Mouse (Mus musculus) adrenal gland, postnatal 4 days (tissue): ENCODE results near the gene Ostf1. TPM values are rescaled to one million over a fixed set of nuclear protein-coding genes. Genes with fewer than 3 reads are reported as not detected.
A peak's percentile ranks its signal among the peaks of the same experiment; 100 is the strongest.

Experiments
- DNase-seq, 2 experiments: peaks; one replicate each; pipeline ENCODE4 v3.0.0; 2021 to 2022; ENCODE audit warnings: low spot score in 2 of 2, mixed read lengths in 2 of 2
- total RNA-seq, 2 experiments: library from RNA; stranded (reverse); gene quantifications; 2 replicates each; pipeline ENCODE4 v1.2.3; 2021

Gene Ostf1
- total RNA-seq, 2 experiments from 2014 or later = 76.7 to 76.9 TPM

DNA sequence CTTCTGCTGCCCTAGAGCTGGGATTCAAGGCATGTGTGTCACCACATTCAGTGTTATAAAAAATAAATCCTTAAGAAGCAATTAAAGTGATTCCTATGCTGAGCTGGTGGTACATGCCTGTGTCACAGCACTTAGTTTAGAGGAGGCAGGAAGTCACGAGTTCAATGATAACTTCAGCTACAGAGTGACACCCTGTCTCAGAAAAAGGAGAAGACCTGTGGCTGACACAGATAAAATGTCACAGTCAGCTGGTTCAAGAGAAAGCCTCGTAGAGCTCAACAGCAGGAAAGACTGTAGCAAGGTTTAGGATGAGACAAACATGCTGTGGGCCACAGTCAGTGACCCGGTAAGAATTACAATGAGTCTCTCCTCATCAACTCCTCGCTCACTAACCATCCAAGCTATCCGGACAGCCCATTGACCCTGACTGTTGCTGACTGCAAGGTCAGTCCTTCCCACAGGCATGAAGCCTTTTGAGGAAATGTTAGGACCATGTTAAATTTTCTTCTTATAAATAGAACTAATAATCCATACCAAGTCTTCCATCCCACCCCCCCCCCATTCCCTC is 15.3 kb upstream of the Ostf1 start:
- no peak for DNase-seq

DNA sequence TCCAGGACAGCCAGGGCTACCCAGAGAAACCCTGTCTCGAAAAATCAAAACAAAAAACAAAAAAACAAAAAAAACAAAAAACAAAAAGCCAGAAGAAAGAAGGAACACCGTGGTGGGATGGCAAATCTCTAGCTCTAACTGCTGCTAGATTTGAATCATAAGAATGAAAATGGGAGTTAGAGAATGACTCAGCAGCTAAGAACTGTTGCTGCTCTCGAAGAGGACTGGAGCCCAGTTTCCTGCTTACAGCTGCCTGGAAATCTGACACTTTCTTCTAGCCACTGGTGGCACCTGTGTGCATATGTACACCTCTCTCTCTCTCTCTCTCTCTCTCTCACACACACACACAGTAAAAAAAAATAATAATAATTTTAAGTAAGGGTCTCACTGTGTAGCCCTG is 14.8 kb upstream of the Ostf1 start:
- no peak for DNase-seq

DNA sequence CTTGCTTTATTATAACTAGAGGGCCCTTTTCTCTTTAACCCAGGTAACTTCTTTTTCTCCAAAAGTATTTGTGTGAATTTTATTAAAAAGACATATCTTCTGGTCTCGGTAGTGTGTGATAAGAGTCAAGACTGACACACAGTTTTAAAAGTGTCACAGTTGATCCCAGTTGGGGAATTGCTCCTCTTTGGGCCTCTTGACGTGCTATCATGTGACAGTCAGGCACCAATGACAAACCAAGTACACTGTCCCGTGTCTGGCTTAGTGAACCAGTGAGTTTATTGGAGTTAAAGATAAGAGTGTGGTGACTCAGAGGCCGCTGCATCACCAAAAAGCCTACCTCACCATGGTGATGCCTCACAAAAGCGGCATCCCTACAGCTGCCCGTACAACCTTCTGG is 12.5 kb upstream of the Ostf1 start:
- DNase-seq = no peak

DNA sequence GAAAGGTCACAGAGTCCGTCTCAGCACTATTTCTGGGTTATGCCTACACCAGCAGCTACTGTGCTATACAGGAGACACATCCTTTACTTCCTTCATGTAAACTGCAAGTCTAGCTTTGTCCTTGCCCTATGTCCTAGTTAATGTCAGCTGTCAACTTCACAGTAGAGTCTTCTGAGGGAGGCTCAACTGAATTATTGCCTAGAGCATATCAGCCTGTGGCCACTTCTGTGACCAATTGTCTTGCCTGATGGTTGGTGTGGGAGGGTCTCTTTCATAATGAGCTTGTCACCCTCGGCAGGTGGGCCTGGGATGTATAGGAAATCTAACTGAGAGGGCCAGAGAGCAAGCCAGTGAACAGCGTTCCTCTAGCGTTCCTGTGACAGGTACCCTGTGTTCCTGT is 11.8 kb upstream of the Ostf1 start:
- DNase-seq = no peak

DNA sequence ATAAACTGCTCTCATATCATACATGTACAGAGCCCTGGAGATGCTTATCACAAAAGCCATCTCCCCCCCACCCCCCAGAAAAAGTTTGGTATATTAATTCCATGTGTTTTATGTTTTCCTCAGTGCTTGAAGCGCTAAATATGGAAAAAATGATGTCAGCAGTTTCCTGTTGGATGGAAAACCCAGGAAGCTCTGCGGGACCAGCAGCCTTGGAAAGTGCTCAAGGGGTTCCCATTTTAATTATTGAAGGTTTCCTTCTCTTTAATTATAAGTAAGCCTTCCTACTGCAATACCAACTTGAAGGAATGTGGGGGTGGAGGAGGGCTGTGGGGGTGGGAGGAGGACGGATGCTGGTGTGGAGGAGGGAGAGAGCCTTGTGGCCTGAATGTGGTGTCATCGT is 9.4 kb upstream of the Ostf1 start:
- no peak for DNase-seq

DNA sequence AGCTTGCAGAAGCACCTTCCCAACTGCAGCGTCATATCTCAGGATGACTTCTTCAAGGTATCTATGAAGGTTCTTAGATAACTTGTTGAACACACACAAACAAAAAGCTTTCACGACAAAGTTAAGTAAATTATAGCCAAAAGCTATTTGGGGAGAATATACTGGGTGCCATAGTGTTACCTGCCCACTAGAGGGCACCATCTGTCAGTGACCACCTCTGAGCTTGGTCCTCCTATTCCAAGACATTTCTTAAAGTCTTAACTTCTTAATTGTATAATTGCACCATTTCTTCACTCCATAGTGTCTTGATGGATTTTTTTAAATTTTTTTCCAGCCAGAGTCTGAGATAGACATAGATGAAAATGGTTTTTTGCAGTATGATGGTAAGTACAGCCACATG is 7.9 kb upstream of the Ostf1 start:
- DNase-seq = no peak

DNA sequence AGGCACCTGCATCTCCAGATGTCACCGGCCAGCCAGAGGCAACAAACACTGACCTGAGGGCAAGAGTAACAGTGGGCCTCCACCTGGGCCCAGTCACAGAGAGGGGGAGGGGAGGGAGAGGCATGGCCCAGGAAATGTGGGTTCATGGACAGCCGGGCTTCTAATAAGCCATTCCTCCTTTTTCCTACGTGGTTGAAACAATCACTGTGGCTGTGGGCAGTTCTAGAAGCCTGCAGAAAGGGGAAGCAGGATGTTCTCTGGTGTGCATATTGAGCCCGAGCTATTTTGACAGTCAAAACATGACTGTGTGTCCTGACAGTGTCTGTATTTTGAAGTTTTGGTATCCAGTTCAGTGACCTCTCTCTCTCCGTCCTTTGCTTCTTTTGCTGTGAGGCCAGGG is 7.3 kb upstream of the Ostf1 start:
- no peak for DNase-seq

DNA sequence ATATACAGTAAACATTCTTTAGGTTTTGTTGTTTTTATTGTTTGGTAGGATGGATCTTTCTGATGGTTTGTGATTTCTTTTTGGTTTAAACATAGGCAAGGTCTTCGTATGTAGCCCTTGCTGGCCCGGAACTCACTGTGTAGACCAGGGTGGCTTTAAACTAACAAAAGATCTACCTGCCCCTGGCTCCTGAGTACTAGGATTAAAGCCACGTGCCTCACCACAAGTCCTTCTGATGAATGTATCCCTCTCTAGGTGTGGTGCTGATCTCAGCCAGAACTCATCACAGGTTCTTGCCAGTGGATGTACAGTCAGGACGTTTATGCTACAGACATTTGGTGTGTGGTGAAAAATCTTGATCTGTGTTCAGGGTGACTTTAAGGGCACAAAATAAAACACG is 6.3 kb upstream of the Ostf1 start:
- no peak for DNase-seq

DNA sequence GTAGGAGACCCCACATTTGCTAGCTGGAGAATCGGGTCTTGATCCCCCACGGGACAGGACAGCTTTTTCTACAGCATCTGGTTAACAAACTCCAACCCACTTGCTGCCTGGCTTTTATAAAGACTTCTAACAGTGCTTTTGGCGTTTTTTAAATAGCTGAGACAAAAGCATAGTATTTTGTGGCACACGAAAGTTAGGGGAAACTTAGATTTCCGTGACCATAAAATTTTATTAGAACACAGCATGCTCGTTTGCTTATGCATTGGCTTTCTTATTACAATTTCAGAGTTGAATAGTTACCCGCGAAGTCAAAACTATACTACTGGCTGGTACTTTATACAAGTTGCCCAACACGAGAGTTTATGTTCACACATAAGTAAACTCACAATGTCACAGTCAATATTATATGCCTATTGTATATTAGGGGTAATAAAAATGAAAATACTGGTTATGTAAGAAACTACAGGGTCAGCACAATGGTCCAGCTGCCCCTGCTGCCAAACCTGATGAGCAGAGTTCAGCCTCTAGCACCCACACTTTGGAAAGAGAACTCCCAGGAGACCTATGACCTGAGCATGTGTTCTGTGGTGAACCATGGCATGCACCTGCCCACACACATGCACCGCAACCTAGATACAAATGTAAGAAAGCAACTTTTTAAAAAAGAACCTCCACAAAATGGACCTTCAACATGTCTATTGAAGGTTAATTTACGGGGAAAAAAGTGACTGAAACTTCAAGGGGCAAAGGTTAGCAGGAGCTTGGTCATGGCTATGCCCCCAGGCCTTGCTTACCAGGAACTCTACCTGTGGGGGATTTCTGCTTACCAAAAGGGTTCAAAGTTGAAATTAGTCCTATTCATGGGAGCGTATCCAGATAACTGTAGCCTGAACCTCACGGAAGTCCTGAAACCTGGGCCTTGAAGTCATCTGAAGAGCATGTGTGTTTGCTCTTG is 885 bp upstream of the Ostf1 start:
- DNase-seq = no peak

DNA sequence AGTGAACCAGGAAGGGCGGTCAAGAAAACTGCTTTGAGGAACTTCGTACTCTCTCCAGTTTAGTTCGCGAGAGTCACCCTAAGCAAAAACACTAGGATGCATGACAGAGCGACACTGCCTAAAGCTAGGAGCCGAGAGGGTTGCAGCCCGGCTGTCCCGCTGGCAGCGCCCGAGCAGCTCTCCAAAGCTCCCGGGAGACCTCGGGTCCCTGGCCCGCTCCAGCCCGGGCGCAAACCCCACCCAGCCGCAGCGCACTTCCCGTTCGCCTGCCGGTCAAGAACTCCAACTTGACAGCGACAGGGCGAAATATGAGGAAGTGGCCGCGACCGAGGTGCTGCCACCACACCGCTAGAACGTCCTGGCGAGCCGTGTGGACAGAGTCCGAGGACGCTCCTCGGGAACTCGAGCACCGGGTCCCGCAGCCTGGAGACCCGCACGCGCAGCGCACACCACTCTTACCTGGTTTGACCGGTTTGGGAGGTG is 421 bp downstream of the Ostf1 start:
- peak; percentile 43 for DNase-seq

DNA sequence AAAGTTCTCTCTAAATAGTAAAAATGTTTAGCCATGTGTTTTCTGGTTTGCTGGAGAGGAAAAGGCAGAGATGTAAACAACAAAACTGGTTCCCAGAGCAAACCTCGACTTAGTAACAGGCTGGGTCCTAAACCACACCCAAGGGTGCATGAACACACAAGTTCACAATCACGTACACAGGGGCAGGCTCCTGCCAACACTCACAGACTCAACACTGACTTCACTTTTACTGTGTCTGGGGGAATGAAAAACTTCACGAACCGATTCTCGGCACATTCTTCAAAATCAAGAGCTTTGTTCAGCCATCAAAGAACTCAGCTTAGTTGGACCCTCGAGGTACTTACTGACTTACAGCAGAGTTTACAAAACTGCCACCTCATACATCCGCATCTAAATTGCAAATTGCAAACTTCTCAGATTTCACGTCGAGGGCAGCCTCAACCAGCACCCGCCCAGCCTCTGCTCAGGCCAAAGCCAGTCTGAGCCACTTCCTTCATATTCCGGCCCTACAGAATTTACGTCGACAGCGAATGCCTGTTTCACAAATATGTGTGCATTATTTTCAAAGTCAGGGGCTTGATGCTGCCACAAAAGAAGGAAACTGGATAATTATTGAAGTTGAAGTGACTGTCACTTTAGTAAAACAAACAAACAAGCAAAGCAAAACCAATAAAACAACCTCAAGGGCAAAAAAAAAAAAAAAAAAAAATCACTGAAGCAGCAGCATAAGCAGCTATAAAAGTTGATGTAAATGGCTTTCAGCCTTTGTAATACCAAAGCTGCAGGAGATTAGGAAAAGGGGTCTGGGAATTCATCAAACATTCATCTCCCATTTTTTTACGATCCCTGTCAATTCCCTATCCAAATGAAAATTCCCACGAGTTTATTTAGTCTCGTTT is 1.2 kb downstream of the Ostf1 start:
- DNase-seq = no peak

DNA sequence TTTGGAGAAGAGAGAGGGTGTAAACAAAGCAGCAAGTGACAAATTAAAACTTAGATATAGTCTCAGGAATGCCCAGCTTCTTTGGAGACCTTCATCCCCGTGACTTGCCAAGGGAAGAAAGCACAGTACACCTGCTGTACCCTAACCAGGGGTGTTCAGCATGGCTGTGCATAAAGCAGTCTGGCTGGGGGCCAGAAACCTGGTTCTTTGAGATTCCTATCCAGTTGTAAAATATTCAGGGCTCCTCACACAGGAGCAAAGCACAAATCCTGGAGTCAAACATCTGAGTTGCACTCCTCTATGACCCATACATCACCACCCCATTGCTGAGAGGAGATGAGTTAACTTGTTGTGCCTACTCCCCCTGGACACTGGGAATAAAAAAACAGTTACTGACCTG is 2.0 kb downstream of the Ostf1 start:
- DNase-seq = no peak

DNA sequence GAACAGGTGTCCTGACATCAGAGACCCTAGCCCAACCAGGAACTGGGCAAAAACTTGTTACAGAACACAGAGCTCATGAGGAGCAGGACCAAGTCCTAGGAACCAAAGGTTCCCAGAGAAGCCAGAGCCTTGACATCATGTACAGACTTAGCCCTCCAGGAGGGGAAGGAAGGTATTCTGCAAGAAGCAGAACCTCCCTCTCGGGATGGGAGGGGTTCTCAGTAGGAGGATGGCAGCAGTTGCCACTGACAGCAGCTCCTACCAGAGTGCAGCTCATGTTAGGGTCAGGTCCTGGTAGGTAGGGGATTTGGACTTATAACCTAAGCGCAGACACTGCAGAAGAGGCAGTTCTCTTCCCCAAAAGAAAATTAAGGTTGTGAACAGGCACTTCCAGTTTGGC is 7.7 kb downstream of the Ostf1 start:
- DNase-seq = no peak

DNA sequence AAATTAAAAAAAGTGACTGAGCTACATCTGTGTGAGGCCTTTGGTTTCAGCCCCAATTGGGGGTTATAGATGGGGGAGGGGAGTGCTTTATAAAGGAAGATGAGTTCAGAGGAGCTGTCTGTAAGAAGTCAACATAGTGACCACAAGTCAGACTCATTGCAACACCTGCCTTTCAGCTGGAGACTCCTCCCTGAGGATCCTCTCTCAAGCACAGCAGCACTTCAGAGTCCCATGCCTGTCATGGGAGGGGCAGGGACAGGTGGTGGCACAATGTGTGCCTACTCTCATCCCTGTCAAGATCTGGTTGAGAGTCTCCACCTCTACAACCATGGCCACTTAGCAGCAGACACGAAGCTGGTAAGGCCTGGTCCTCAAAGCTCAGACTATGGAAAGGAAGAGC is 11.9 kb downstream of the Ostf1 start:
- DNase-seq = no peak

DNA sequence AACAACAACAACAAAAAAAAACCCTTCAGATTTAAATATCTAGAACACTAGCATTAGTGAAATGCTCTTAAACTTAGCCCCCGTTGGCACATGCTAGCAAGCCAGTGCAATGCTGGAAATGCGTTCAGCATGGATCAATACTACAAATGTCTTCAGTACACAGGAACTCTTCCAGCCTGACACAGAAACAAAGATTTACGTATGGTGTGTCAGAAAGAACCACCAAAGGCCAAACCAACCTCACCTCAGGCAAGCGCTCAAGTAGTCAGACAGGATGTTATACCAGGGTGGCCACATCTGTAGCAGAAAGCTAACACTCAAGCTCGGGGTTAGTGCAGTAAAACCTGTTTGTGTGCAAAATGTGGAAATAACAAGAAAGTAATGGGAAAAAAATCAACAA is 12.6 kb downstream of the Ostf1 start:
- no peak for DNase-seq

DNA sequence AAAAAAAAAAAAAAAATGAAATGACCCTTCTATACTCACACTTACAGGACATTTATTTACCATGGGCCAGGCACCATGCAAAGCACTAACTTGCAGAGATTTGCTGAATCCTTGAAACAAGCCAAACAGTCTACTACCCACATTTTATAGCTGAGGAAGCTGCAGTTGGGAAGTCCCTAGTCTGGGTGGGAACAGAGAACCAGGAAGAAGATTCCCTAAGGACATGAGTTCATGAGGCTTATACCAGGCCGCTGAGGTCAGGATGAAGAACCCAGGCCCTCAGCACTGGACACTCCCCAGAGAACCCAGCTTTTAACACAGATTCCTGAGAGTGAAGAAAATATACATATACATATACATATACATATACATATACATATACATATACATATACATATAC is 14.1 kb downstream of the Ostf1 start:
- DNase-seq = no peak

DNA sequence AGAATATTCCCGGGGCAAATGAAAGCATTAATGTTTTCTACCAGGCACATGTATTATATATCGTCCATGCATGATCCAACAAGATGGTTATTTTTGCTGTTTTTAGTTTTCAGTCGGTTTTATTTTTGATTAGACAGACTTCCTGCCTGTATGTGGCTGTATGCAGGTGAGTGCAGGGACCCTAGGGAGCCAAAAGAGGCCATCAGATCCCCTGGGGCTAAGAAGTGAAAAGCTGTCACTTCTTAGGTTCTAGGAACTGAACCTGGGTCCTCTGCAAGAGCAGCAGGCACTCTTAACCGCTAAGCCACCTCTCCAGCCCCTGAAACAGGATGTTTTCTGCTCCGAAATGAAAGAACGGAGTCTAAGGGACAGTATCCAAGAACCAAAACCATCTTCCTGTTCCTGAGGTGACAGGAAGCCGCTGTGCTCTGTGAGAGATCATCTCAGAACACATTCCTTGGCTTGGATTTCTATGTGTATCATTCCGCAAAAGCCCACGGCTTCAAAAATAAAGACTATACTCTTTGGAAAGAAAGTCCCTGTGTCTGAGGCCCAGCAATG is 15.9 kb downstream of the Ostf1 start:
- DNase-seq = no peak

DNA sequence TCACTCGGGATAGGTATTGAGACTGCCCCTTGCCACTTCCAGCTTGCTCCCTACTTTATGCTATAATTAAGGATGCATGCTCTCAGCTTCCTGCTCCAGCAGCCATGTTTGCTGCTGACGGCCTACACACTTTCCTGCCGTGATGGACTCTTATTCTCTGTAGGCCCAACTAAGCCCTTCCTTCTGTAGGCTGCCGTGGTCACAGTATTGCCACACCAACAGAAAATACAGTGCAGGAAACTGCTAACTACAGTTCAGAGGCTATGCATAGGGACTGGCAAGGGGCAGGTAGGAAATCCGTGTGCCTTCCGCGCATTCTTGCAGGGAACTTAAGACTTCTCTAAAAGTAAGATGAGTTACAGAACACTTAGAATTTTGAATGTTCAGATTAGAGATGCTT is 17.3 kb downstream of the Ostf1 start:
- no peak for DNase-seq

DNA sequence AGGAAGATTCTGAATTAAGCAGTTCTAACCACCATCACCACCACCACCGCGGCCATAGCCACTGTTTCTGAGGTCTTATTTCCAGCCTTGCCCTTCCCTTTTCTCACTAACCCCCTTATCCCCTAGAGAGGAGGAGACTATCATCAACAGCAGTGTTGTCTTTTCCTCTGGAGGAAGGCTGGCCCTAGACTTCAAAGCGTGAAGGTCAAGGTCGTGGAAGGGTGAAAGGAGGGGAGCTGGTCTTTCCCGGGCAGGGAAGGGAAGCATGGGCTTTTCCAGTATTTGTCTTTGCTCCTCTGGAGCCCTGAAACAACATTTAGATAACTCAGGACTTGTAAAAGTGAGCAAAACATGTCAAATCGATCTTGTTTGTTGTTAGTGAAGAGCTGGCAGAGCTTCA is 22.6 kb downstream of the Ostf1 start:
- DNase-seq = no peak

DNA sequence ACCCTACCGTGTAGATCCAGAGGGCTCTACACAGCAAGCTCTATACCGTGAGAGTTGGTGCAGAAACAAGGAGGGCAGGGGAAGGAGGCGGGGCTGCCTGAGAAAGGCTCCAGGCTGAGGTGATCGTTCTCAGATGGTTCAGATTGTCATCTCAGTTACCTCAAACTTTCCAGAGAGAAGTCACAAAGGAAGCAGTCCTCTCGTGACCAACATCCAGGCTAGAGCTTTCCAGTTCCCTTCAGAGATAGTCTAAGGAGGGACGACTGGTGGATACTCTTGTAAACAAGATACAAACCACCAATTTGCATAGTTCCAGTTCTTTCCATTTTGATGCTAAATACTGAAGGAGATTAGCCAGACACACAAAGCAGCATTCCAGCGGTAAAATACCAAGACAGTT is 23.7 kb downstream of the Ostf1 start:
- DNase-seq = no peak

DNA sequence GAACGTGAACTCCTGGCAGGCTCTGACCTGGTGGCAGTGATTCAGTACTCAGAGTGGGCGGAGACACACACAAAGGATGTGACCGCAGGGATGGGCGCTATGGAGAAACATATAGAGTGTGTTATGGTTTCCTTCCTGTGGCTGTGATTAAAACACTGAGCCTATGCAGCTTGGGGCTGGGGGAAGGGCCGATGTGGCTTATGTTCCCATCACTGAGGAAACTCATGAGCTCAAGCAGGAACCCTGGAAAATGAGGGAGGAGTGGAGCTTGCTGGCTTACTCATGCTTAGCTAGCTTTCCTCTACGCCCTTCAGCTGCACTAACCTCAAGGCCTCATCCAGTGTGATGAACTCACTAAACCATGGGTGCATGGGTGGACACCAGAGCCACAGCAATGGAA is 28.6 kb downstream of the Ostf1 start:
- no peak for DNase-seq
